Mouse (Mus musculus) brain, embryonic 14.5 days (tissue): ENCODE data around the gene Lrrc61.

Experiments
- CTCF ChIP-seq: fragments of 200-500 bp; IDR thresholded peaks from 2 replicates; pipeline ENCODE4 v1.5.1; 2012; ENCODE audit warnings: inconsistent platforms, mild to moderate bottlenecking, moderate library complexity, borderline replicate concordance; ENCODE audit not compliant: insufficient read depth, insufficient read length; ENCODE audit errors: extremely low read depth
- POLR2A ChIP-seq: fragments of 200-500 bp; IDR thresholded peaks from 2 replicates; pipeline ENCODE4 v1.6.1; 2012; ENCODE audit warnings: mild to moderate bottlenecking, inconsistent platforms, borderline replicate concordance; ENCODE audit not compliant: poor library complexity, insufficient read depth, insufficient read length, severe bottlenecking; ENCODE audit errors: extremely low read depth

DNA sequence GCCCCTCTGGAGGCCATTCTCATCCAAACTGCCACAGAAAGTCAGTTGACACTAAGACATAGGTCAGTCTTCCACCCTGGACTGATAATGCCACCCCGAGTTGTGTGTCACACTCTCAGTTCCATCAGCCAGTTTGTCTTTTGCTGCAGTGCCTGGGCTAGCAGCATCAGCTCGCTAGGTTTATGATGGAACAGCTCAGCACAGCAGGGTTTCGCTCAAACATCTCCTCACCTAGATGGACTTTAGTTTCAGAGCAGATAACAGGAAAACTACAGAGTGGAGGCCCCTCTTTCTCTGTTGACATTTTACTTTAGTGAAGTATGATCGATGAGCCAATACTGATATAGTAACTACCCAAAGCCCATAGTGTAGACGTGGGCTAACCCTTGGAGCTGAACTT is 60.2 kb downstream of the Lrrc61 start:
- TF ChIP-seq CTCF (no peak), POLR2A (no peak)
